In genomic region chr4:139057291-139057690, GRCm38 (mm10) we compare ENCODE assay signal across 23 mouse cellular contexts. TPM values are rescaled to one million over a fixed set of nuclear protein-coding genes. Genes with fewer than 3 reads are reported as not detected.
A peak's percentile ranks its signal among the peaks of the same experiment; 100 is the strongest.
DNase-seq lines count a peak whose midpoint lies in the region; ATAC-seq and TF ChIP-seq lines count a peak whose summit lies in the region.
"Had no signal": no experiment of that assay in that cellular context is flagged by ENCODE, and none has a peak within 500 bp of the region (broad histone marks: within the 10 kb centered on the region; RNA-seq: fewer than 3 reads in every experiment).

No protein-coding gene starts in this region.

- no peaks in the 10 kb centered on the region for H3K4me1 ChIP-seq in midbrain, postnatal 0 days (ENCODE audit: insufficient read depth, low read length)
- no peaks in the 10 kb centered on the region for H3K4me1 ChIP-seq in midbrain, embryonic 10.5 days
- H3K4me1 ChIP-seq: embryonic facial prominence, embryonic 13.5 days; embryonic facial prominence, embryonic 15.5 days had no signal

- 74% methylated on average over 5 of the region's 5 CpGs for WGBS in midbrain, postnatal 0 days
- 84% methylated on average over 5 of the region's 5 CpGs for WGBS in midbrain, embryonic 10.5 days

- no peak overlapping the region for H3K4me2 ChIP-seq in midbrain, postnatal 0 days (ENCODE audit: low read depth, low read length, poor library complexity, severe bottlenecking)
- H3K4me2 ChIP-seq: embryonic facial prominence, embryonic 13.5 days; embryonic facial prominence, embryonic 15.5 days; forebrain, embryonic 12.5 days had no signal

- H3K27me3 ChIP-seq in midbrain, postnatal 0 days (ENCODE audit: insufficient read depth, low read length) = no peaks in the 10 kb centered on the region
- H3K27me3 ChIP-seq in midbrain, embryonic 10.5 days (ENCODE audit: low read depth, poor library complexity, severe bottlenecking) = no peaks in the 10 kb centered on the region
- H3K27me3 ChIP-seq: embryonic facial prominence, embryonic 13.5 days; embryonic facial prominence, embryonic 15.5 days had no signal

- H3K9me3 ChIP-seq in midbrain, postnatal 0 days (ENCODE audit: low read length) = no peaks in the 10 kb centered on the region
- no peaks in the 10 kb centered on the region for H3K9me3 ChIP-seq in midbrain, embryonic 10.5 days (replicated peaks)
- H3K9me3 ChIP-seq: embryonic facial prominence, embryonic 13.5 days; embryonic facial prominence, embryonic 15.5 days; forebrain, embryonic 10.5 days; forebrain, embryonic 12.5 days had no signal

- no peak for TF ChIP-seq CTCF in left cerebral cortex, adult 2 months (IDR thresholded peaks at IDR 0.05)
- no peak for TF ChIP-seq CTCF in midbrain, postnatal 0 days (IDR thresholded peaks at IDR 0.05)

- H3K4me3 ChIP-seq in left cerebral cortex, adult 2 months = no peak overlapping the region
- no peak overlapping the region for H3K4me3 ChIP-seq in midbrain, postnatal 0 days (ENCODE audit: low read depth, low read length)
- no peak overlapping the region for H3K4me3 ChIP-seq in midbrain, embryonic 10.5 days
- H3K4me3 ChIP-seq: embryonic facial prominence, embryonic 13.5 days; embryonic facial prominence, embryonic 15.5 days; erythroblast, embryonic 14.5 days; forebrain, embryonic 10.5 days; forebrain, embryonic 12.5 days had no signal

- intact Hi-C loops in left cerebral cortex, postnatal 4 days (cut with DNase I) = no loop called here
- intact Hi-C loops in left cerebral cortex, adult 2 months (cut with DNase I) = no loop called here

- H3K9ac ChIP-seq in midbrain, postnatal 0 days (replicated peaks; ENCODE audit: low read length, poor library complexity, severe bottlenecking) = no peak overlapping the region
- H3K9ac ChIP-seq: embryonic facial prominence, embryonic 13.5 days; embryonic facial prominence, embryonic 15.5 days; forebrain, embryonic 12.5 days had no signal

- ATAC-seq in midbrain, postnatal 0 days (ENCODE audit: low FRiP score) = no peak
- ATAC-seq: forebrain, embryonic 14.5 days; forebrain, embryonic 16.5 days had no signal

- peak; percentile 53 to 54 for DNase-seq in cerebellum, postnatal 14 days
- DNase-seq in cerebellum, adult 11-12 months = no peak
- DNase-seq in left cerebral cortex, postnatal 4 days = peak; percentile 77
- DNase-seq in left cerebral cortex, adult 2 months (ENCODE audit: extremely low spot score in 1 of 2, low spot score in 2 of 2) = no peak
- DNase-seq in midbrain, postnatal 0 days (ENCODE audit: low spot score) = peak; percentile 34
- no peak for DNase-seq in midbrain, embryonic 10.5 days (ENCODE audit: low spot score)
- DNase-seq: adrenal gland, adult 2 months; adrenal gland, postnatal 10 days; adrenal gland, postnatal 25 days; cerebellum, adult 18-20 months; cerebellum, adult 8-10 months; cerebellum, adult 9-11 months; cerebellum, postnatal 36 days; embryo, embryonic 11 days had no signal

- H3K27ac ChIP-seq in left cerebral cortex, adult 2 months = no peak overlapping the region
- no peak overlapping the region for H3K27ac ChIP-seq in midbrain, postnatal 0 days (ENCODE audit: low read depth, low read length)
- no peak overlapping the region for H3K27ac ChIP-seq in midbrain, embryonic 10.5 days (replicated peaks)
- H3K27ac ChIP-seq: embryonic facial prominence, embryonic 13.5 days; embryonic facial prominence, embryonic 15.5 days; forebrain, embryonic 10.5 days; forebrain, embryonic 12.5 days had no signal

- no peaks in the 10 kb centered on the region for H3K36me3 ChIP-seq in midbrain, postnatal 0 days (ENCODE audit: insufficient read depth, low read length)
- H3K36me3 ChIP-seq in midbrain, embryonic 10.5 days = no peaks in the 10 kb centered on the region
- H3K36me3 ChIP-seq: embryonic facial prominence, embryonic 13.5 days; embryonic facial prominence, embryonic 15.5 days; forebrain, embryonic 10.5 days; forebrain, embryonic 12.5 days had no signal

RNA-seq across cellular contexts. Expression of gene Htr6, which starts 18.1 kb away (rescaled TPM):
- 1 to 10 TPM; 4.1 to 5.1 TPM for total RNA-seq in left cerebral cortex, postnatal 4 days (2021)
- total RNA-seq in left cerebral cortex, adult 2 months (2021) = 1 to 10 TPM; 5.9 to 6.9 TPM
- 4.2 and 5.9 TPM in 2 replicates for total RNA-seq in midbrain, postnatal 0 days (2014; rRNA removed)
- polyA plus RNA-seq in midbrain, postnatal 0 days (2015; fragmentation: Nextera tagmentation; extraction: Ambion mirVana) = 1.0 and 1.1 TPM in 2 replicates
- polyA plus RNA-seq in midbrain, embryonic 10.5 days (2016; fragmentation: Nextera tagmentation; extraction: Ambion mirVana) = not detected in 2 replicates
- total RNA-seq: common myeloid progenitor, adult 5-6 weeks had no signal
- polyA plus RNA-seq: erythroblast, embryonic 14.5 days had no signal

RNA-seq across cellular contexts. Expression of gene Nbl1, which starts 35.5 kb away (rescaled TPM):
- total RNA-seq in left cerebral cortex, postnatal 4 days (2021) = 10 to 100 TPM; 32.8 to 38.3 TPM
- 10 to 100 TPM; 62.4 to 84.3 TPM for total RNA-seq in left cerebral cortex, adult 2 months (2021)
- total RNA-seq in midbrain, postnatal 0 days (2014; rRNA removed) = 60.7 and 62.2 TPM in 2 replicates
- 53.4 and 55.7 TPM in 2 replicates for polyA plus RNA-seq in midbrain, postnatal 0 days (2015; fragmentation: Nextera tagmentation; extraction: Ambion mirVana)
- polyA plus RNA-seq in midbrain, embryonic 10.5 days (2016; fragmentation: Nextera tagmentation; extraction: Ambion mirVana) = 8.7 and 14.8 TPM in 2 replicates
- total RNA-seq: common myeloid progenitor, adult 5-6 weeks; MEL had no signal

Comparison
In these comparisons a context has a peak if more than half of its experiments do, and no peak if none do; other contexts are left out.
1. DNase-seq: peak in cerebellum, postnatal 14 days (2 of 2), left cerebral cortex, postnatal 4 days (single experiment) and midbrain, postnatal 0 days (single experiment); none in cerebellum, adult 11-12 months (single experiment), left cerebral cortex, adult 2 months (0 of 2) and midbrain, embryonic 10.5 days (single experiment).